Mouse (Mus musculus): ENCODE measurements around the gene Trim61. TPM values are rescaled to one million over a fixed set of nuclear protein-coding genes. Genes with fewer than 3 reads are reported as not detected.
"Not testable (repeated sequence)": the region's sequence is repeated elsewhere in the genome, so short reads cannot be mapped to it uniquely, and the experiment has no call there.

Trim61 gene
- total RNA-seq, 2 experiments from 2014 or later: not detected

- TF ChIP-seq CTCF (IDR thresholded peaks at IDR 0.05): no peak
- Histone ChIP-seq H3K27ac (no peak overlapping the region), H3K4me3 (no peak overlapping the region)
- intact Hi-C loops (cut with DNase I): no loop called here
- no peak for DNase-seq (ENCODE audit: extremely low spot score in 1 of 2, low spot score in 2 of 2)
These were observed 15.8 kb upstream of the Trim61 start for GRCm38 (mm10) chr8:65034136-65034535.

DNA sequence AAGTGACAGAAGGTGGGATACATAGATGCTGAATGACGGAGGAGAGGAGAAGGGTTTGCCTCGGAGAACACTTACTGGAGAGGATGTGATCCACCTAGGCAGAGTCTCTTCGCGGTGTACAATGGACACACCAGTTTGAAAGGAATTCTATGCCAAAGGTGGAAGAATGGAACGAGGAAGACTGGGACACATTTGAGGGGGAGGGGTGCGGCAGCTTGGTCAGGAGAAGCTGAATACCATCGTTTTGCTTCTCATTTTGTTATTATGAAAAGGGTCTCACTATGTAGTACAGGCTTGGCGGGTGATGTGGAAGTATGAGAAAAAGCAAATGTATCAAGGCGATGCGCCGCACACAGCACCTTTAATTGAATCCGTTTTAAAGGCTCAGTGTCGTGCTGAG lies 14.7 kb upstream of the Trim61 start:
- Histone ChIP-seq H3K27ac (no peak overlapping the region), H3K4me3 (no peak overlapping the region)
- TF ChIP-seq CTCF (IDR thresholded peaks at IDR 0.05): no peak
- no peak for DNase-seq (ENCODE audit: extremely low spot score in 1 of 2, low spot score in 2 of 2)
- intact Hi-C loops (cut with DNase I): no loop called here

- DNase-seq (ENCODE audit: extremely low spot score in 1 of 2, low spot score in 2 of 2): no peak
- intact Hi-C loops (cut with DNase I): no loop called here
- TF ChIP-seq CTCF (IDR thresholded peaks at IDR 0.05): no peak
- no peak overlapping the region for H3K27ac ChIP-seq
- no peak overlapping the region for H3K4me3 ChIP-seq
These were observed 13.8 kb upstream of the Trim61 start for GRCm38 (mm10) chr8:65032107-65032506.

DNA sequence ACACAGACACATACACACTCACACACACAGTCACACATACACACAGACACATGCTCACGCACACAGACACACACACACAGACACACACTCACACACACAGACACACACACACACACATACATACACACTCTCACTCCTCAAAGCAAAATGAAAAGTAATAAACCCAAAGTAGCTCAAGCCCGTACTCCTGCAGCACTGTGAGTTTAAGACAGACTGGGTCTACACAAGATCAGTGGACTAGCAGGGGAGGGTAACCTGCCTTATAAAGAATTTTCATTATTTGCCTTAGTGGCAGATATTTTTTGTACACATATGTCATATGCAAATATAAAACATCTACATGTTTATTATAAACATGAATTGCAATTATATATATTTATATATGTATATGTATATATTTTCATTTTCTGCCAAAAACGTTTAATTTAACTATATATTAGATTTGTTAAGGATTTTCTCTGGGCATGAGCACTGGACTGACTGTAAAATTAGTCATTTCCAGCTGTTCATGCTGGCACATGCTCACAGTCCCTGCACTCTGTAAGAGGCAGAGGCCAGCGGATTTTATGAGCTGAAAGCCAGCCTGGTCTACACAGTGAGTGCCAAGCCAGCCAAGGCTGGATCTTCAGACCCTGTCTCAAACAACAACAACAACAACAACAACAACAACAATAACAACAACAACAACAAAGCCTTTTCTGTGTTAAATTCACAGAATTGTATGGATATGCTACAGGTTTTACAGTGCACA lies 12.6 kb upstream of the Trim61 start:
- TF ChIP-seq CTCF (IDR thresholded peaks at IDR 0.05): no peak
- Histone ChIP-seq H3K4me3 (no peak overlapping the region), H3K27ac (no peak overlapping the region)
- intact Hi-C loops (cut with DNase I): no loop called here
- DNase-seq (ENCODE audit: extremely low spot score in 1 of 2, low spot score in 2 of 2): no peak

GRCm38 (mm10) chr8:65029776-65030175 lies 11.5 kb upstream of the Trim61 start:
- H3K27ac ChIP-seq: no peak overlapping the region
- DNase-seq (ENCODE audit: extremely low spot score in 1 of 2, low spot score in 2 of 2): no peak
- H3K4me3 ChIP-seq: no peak overlapping the region
- intact Hi-C loops (cut with DNase I): loop anchor here (10.0 kb wide), 1 partner anchor 1415 kb away; no protein-coding TSS in a partner anchor
- TF ChIP-seq CTCF (IDR thresholded peaks at IDR 0.05): no peak

- Histone ChIP-seq H3K4me3 (no peak overlapping the region), H3K27ac (no peak overlapping the region)
- no peak; the same call in 1 of the 2 replicates for TF ChIP-seq CTCF (IDR thresholded peaks at IDR 0.05)
- no peak for DNase-seq (ENCODE audit: extremely low spot score in 1 of 2, low spot score in 2 of 2)
- intact Hi-C loops (cut with DNase I): loop anchor here (10.0 kb wide), 1 partner anchor 1416 kb away; no protein-coding TSS in a partner anchor
These were observed 10.8 kb upstream of the Trim61 start for GRCm38 (mm10) chr8:65028959-65029686.

GRCm38 (mm10) chr8:65022485-65022884 lies 4.2 kb upstream of the Trim61 start:
- Histone ChIP-seq H3K27ac (no peak overlapping the region), H3K4me3 (no peak overlapping the region)
- peak; percentile 80 for TF ChIP-seq CTCF (IDR thresholded peaks at IDR 0.05)
- intact Hi-C loops (cut with DNase I): loop anchor here (1.0 to 10.0 kb wide), 3 partner anchors 88 to 1474 kb away; no protein-coding TSS in a partner anchor
- peak; percentile 57 to 69 for DNase-seq (ENCODE audit: extremely low spot score in 1 of 2, low spot score in 2 of 2)

GRCm38 (mm10) chr8:65007616-65008015 lies 10.7 kb downstream of the Trim61 start:
- DNase-seq (ENCODE audit: extremely low spot score in 1 of 2, low spot score in 2 of 2); H3K27ac ChIP-seq; intact Hi-C loops (cut with DNase I); H3K4me3 ChIP-seq: not testable (repeated sequence)

GRCm38 (mm10) chr8:64998806-64999365 lies 19.4 kb downstream of the Trim61 start:
- DNase-seq (ENCODE audit: extremely low spot score in 1 of 2, low spot score in 2 of 2): no peak
- Histone ChIP-seq H3K27ac (no peak overlapping the region), H3K4me3 (no peak overlapping the region)
- no peak for TF ChIP-seq CTCF (IDR thresholded peaks at IDR 0.05)
- intact Hi-C loops (cut with DNase I): no loop called here

DNA sequence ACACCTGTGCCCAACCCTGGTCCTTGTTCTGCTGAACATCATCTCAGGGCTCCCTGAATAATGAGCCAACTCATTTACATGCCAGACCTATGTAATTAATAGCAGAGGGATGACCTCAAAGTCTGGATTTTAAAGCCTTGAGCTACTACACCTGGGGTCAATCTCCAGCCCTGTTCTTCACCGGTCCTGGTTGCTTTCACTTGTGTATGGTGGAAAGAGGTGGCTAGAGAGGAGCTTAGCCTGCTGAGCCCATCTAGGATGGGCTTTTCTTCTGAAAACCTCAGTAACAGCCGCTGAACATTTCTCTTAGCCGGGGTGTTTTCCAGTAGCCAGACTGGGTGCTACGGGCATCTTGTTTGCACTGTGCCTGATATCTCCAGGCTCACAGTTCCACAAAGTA lies 30.6 kb downstream of the Trim61 start, which contains the start of gene Trim75:
Trim75 (minus strand) TSS at position 101 of the 400 bp plus-strand sequence.
- TF ChIP-seq CTCF (IDR thresholded peaks at IDR 0.05): no peak
- no peak within 1 kb of the TSS for H3K27ac ChIP-seq
- no peak for DNase-seq (ENCODE audit: extremely low spot score in 1 of 2, low spot score in 2 of 2)
- no peak within 1 kb of the TSS for H3K4me3 ChIP-seq
- intact Hi-C loops (cut with DNase I): no loop called here

GRCm38 (mm10) chr8:64983150-64983897 lies 35.0 kb downstream of the Trim61 start:
- H3K4me3 ChIP-seq: no peak overlapping the region
- no peak for TF ChIP-seq CTCF (IDR thresholded peaks at IDR 0.05)
- H3K27ac ChIP-seq: no peak overlapping the region
- no peak for DNase-seq (ENCODE audit: extremely low spot score in 1 of 2, low spot score in 2 of 2)
- intact Hi-C loops (cut with DNase I): no loop called here

Other genes starting within 250 kb of the Trim61 start
- gene Klhl2, start 168.5 kb downstream of the Trim61 start, total RNA-seq (2021): 100 to 1,000 TPM; 158 to 173 TPM
- gene Tmem192, start 71.3 kb downstream of the Trim61 start, total RNA-seq (2021): 10 to 100 TPM; 24.0 to 24.1 TPM
- not detected for gene Trim75, start 30.7 kb downstream of the Trim61 start, total RNA-seq (2021)
- gene Trim60, start 61 bp upstream of the Trim61 start, total RNA-seq (2021): not detected
- not detected for gene Apela, start 18.8 kb upstream of the Trim61 start, total RNA-seq (2021)
- not detected for gene Gm10663, start 56.5 kb upstream of the Trim61 start, total RNA-seq (2021)
- gene BC030870, start 111.0 kb upstream of the Trim61 start, total RNA-seq (2021): not detected